Mouse (Mus musculus): ENCODE results near the gene Ugt1a9. TPM values are rescaled to one million over a fixed set of nuclear protein-coding genes. Genes with fewer than 3 reads are reported as not detected.

Gene Ugt1a9
- polyA plus RNA-seq, 1 experiment from 2014 or later: not detected

- H3K4me1 ChIP-seq (replicated peaks; ENCODE audit: control insufficient read depth, insufficient read depth, low read length): no peaks in the 10 kb centered on the region
- H3K36me3 ChIP-seq (ENCODE audit: control insufficient read depth, insufficient read depth): peaks cover 8% of the 10 kb centered on the region
- no peak overlapping the region for H3K4me3 ChIP-seq (replicated peaks; ENCODE audit: low read length)
- WGBS: 80% methylated on average over 13 of the region's 13 CpGs
- no peaks in the 10 kb centered on the region for H3K27me3 ChIP-seq (replicated peaks; ENCODE audit: control insufficient read depth, insufficient read depth, low read length)
- H3K9ac ChIP-seq (replicated peaks; ENCODE audit: low read depth, low read length): no peak overlapping the region
- H3K27ac ChIP-seq (ENCODE audit: low read length): no peak overlapping the region
- no peak for ATAC-seq
- H3K4me2 ChIP-seq (ENCODE audit: low read length): no peak overlapping the region
- peaks cover 46% of the 10 kb centered on the region for H3K9me3 ChIP-seq (ENCODE audit: control insufficient read depth, low read length)
Observed at GRCm38 (mm10) chr1:88255989-88256754, 185.6 kb downstream of the Ugt1a9 start.

DNA sequence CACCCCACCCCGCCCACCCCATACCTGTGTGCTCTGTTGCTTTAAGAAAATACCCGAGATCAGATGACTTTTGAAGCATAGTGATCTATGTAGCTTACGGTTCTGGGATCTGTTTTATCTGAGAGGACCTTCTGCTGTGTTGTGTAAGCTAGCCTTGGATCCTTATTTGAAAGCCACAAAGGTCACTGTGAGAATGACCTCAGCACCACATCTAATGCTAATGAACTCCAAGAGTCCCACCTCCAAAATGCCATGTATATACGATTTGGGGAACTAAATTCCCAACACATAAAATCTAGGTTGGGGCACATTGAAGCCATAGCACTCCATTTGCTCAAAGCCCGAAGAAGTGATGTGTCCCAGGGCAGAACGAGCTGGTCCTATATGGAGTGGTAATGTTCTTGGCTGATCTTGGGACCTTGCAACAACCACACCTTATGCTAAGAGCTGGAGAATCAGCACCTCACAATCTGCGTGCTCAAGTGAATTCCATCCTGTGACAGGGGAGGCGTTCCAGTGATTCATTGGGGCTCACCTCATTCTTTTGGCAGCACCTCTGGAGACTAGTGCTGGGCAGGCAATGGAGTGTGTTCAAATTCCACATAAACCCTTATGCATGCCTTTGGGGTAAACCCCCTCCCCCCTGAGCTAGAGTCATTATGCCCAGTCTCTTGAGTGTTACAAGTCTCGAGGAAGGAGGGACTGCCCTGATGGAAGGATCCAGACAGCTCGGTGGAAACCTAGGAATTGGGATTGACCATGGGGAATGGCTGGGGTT lies 186.5 kb downstream of the Ugt1a9 start:
- Histone ChIP-seq H3K9ac (replicated peaks; ENCODE audit: low read depth, low read length) (no peak overlapping the region), H3K36me3 (ENCODE audit: control insufficient read depth, insufficient read depth) (peaks cover 17% of the 10 kb centered on the region), H3K4me2 (ENCODE audit: low read length) (no peak overlapping the region), H3K27me3 (replicated peaks; ENCODE audit: control insufficient read depth, insufficient read depth, low read length) (no peaks in the 10 kb centered on the region), H3K4me1 (replicated peaks; ENCODE audit: control insufficient read depth, insufficient read depth, low read length) (no peaks in the 10 kb centered on the region), H3K4me3 (replicated peaks; ENCODE audit: low read length) (no peak overlapping the region), H3K9me3 (ENCODE audit: control insufficient read depth, low read length) (peaks cover 40% of the 10 kb centered on the region), H3K27ac (ENCODE audit: low read length) (no peak overlapping the region)
- 84% methylated on average over 10 of the region's 10 CpGs for WGBS
- no peak for ATAC-seq

DNA sequence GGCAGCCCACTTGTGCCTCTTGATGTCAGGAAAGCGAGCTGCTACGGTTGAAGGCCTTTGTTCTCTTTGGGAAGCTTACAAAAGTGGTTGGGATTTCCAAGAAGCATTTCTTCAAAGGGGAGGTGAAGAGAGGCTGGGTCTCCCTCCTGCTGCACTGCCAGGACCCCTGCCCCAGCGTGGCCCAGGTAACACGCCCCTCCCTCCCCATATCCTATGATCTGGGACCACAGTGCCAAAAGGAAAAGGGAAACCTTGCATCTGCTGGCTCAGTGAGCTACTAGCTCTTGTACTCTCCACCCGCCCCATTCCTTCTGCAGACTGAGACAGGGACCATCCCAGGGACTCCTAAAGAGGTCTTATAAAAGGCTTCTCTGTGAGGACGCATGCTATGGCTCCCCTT lies 187.1 kb downstream of the Ugt1a9 start:
- ATAC-seq: no peak
- no peak overlapping the region for H3K9ac ChIP-seq (replicated peaks; ENCODE audit: low read depth, low read length)
- no peaks in the 10 kb centered on the region for H3K27me3 ChIP-seq (replicated peaks; ENCODE audit: control insufficient read depth, insufficient read depth, low read length)
- H3K4me3 ChIP-seq (replicated peaks; ENCODE audit: low read length): no peak overlapping the region
- peaks cover 34% of the 10 kb centered on the region for H3K9me3 ChIP-seq (ENCODE audit: control insufficient read depth, low read length)
- H3K4me2 ChIP-seq (ENCODE audit: low read length): no peak overlapping the region
- H3K4me1 ChIP-seq (replicated peaks; ENCODE audit: control insufficient read depth, insufficient read depth, low read length): no peaks in the 10 kb centered on the region
- no peak overlapping the region for H3K27ac ChIP-seq (ENCODE audit: low read length)
- peaks cover 23% of the 10 kb centered on the region for H3K36me3 ChIP-seq (ENCODE audit: control insufficient read depth, insufficient read depth)
- WGBS: 77% methylated on average over 6 of the region's 6 CpGs

DNA sequence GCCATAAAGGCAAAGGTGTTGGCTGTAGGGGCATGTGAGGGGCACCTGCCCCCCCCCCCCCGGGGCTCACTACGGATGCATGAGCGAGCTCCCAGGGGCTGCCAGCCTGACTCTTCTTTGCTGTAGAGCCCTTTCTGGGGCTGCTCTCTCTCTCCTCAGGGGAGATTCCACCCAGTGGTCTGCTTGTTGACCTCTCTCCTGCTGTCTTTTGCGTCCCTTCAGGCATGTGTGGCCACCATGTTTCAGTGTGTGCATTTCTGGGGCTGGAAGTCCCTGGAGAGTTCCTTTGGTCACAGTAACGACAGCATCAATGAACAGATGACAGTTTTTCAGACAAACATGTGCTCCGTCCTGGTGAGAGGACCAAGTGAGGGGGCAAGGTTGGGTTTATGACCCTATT lies 187.8 kb downstream of the Ugt1a9 start:
- peaks cover 30% of the 10 kb centered on the region for H3K9me3 ChIP-seq (ENCODE audit: control insufficient read depth, low read length)
- no peak overlapping the region for H3K9ac ChIP-seq (replicated peaks; ENCODE audit: low read depth, low read length)
- H3K4me1 ChIP-seq (replicated peaks; ENCODE audit: control insufficient read depth, insufficient read depth, low read length): no peaks in the 10 kb centered on the region
- no peak overlapping the region for H3K27ac ChIP-seq (ENCODE audit: low read length)
- WGBS: 74% methylated on average over 6 of the region's 6 CpGs
- no peaks in the 10 kb centered on the region for H3K27me3 ChIP-seq (replicated peaks; ENCODE audit: control insufficient read depth, insufficient read depth, low read length)
- peaks cover 30% of the 10 kb centered on the region for H3K36me3 ChIP-seq (ENCODE audit: control insufficient read depth, insufficient read depth)
- ATAC-seq: no peak
- no peak overlapping the region for H3K4me3 ChIP-seq (replicated peaks; ENCODE audit: low read length)
- no peak overlapping the region for H3K4me2 ChIP-seq (ENCODE audit: low read length)

- H3K9me3 ChIP-seq (ENCODE audit: control insufficient read depth, low read length): peaks cover 25% of the 10 kb centered on the region
- H3K27ac ChIP-seq (ENCODE audit: low read length): no peak overlapping the region
- H3K4me1 ChIP-seq (replicated peaks; ENCODE audit: control insufficient read depth, insufficient read depth, low read length): no peaks in the 10 kb centered on the region
- H3K4me2 ChIP-seq (ENCODE audit: low read length): no peak overlapping the region
- no peaks in the 10 kb centered on the region for H3K27me3 ChIP-seq (replicated peaks; ENCODE audit: control insufficient read depth, insufficient read depth, low read length)
- no peak overlapping the region for H3K9ac ChIP-seq (replicated peaks; ENCODE audit: low read depth, low read length)
- WGBS: 80% methylated on average over 8 of the region's 8 CpGs
- no peak overlapping the region for H3K4me3 ChIP-seq (replicated peaks; ENCODE audit: low read length)
- H3K36me3 ChIP-seq (ENCODE audit: control insufficient read depth, insufficient read depth): peaks cover 37% of the 10 kb centered on the region
- 0 out of 2 replicates have a peak, but pooled peaks have one; percentile 3 for ATAC-seq
Observed at GRCm38 (mm10) chr1:88258881-88259642, 188.5 kb downstream of the Ugt1a9 start.

DNA sequence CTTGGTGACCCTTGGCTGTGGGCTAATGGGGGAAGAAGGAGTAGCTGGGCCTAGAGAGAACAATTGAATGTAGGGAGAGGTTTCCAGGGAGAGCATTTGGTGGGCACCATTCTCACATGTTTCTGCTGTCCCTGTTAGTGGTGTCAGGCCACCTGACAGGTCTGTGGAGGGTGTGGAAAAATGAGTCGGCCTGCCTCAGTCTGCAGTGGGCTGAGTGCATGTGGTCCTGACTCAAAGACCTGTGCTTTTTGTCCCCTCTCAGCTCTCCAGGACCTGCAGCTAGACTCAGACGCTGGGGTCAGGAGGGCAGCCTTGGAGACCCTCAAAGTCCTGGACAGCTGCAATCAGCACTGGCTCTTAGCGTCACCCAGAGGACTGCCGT lies 189.0 kb downstream of the Ugt1a9 start:
- H3K4me3 ChIP-seq (replicated peaks; ENCODE audit: low read length): no peak overlapping the region
- H3K36me3 ChIP-seq (ENCODE audit: control insufficient read depth, insufficient read depth): peaks cover 42% of the 10 kb centered on the region
- no peak; the same call in 1 of the 2 replicates for ATAC-seq
- H3K4me1 ChIP-seq (replicated peaks; ENCODE audit: control insufficient read depth, insufficient read depth, low read length): no peaks in the 10 kb centered on the region
- H3K27ac ChIP-seq (ENCODE audit: low read length): no peak overlapping the region
- H3K9ac ChIP-seq (replicated peaks; ENCODE audit: low read depth, low read length): no peak overlapping the region
- no peak overlapping the region for H3K4me2 ChIP-seq (ENCODE audit: low read length)
- no peaks in the 10 kb centered on the region for H3K27me3 ChIP-seq (replicated peaks; ENCODE audit: control insufficient read depth, insufficient read depth, low read length)
- 79% methylated on average over 4 of the region's 4 CpGs for WGBS
- peaks cover 21% of the 10 kb centered on the region for H3K9me3 ChIP-seq (ENCODE audit: control insufficient read depth, low read length)

- H3K9ac ChIP-seq (replicated peaks; ENCODE audit: low read depth, low read length): no peak overlapping the region
- H3K9me3 ChIP-seq (ENCODE audit: control insufficient read depth, low read length): peaks cover 17% of the 10 kb centered on the region
- H3K4me3 ChIP-seq (replicated peaks; ENCODE audit: low read length): no peak overlapping the region
- H3K27me3 ChIP-seq (replicated peaks; ENCODE audit: control insufficient read depth, insufficient read depth, low read length): no peaks in the 10 kb centered on the region
- peaks cover 47% of the 10 kb centered on the region for H3K36me3 ChIP-seq (ENCODE audit: control insufficient read depth, insufficient read depth)
- no peaks in the 10 kb centered on the region for H3K4me1 ChIP-seq (replicated peaks; ENCODE audit: control insufficient read depth, insufficient read depth, low read length)
- no peak overlapping the region for H3K4me2 ChIP-seq (ENCODE audit: low read length)
- peak; percentile 2; the same call in 1 of the 2 replicates for ATAC-seq
- WGBS: 83% methylated on average over 6 of the region's 6 CpGs
- H3K27ac ChIP-seq (ENCODE audit: low read length): no peak overlapping the region
Observed at GRCm38 (mm10) chr1:88260114-88260513, 189.5 kb downstream of the Ugt1a9 start.

DNA sequence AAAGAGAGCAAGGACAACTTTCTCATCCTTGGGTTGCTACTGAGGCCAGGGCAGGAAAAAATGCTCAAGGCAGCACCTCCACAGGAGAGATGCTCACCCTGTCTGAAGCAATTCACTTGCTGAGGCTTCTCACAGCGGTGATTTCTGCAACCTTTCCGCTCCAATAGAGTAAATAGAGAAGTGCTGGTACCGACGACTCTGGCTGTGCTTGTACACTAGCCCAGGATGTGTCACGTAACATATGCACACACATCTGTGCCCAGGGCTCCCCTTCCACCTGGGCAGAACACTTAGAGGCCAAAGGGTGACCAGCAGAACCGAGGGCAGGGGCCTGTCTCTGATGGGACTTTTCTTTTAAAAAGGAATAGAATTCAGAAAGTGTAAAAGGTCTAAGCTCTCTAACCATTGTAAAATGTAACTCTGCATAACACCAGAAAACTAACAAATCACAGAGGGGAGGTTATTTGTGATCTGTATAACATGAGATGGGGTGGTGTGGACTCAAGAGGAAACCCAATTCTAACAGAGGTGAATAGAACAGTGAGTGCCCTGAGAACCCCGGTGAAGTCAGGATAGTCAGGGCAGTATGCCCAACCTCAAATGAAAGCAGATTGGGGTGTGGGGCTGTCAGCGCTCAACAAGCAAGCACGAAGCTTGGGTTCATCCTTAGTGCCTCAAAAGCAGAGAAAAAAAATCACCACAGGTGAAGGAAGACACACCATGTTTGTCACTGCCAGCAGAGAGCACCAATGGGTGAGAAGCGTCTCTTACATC lies 190.2 kb downstream of the Ugt1a9 start:
- Histone ChIP-seq H3K27me3 (replicated peaks; ENCODE audit: control insufficient read depth, insufficient read depth, low read length) (no peaks in the 10 kb centered on the region), H3K4me2 (ENCODE audit: low read length) (no peak overlapping the region), H3K4me3 (replicated peaks; ENCODE audit: low read length) (no peak overlapping the region), H3K27ac (ENCODE audit: low read length) (no peak overlapping the region), H3K9ac (replicated peaks; ENCODE audit: low read depth, low read length) (no peak overlapping the region), H3K9me3 (ENCODE audit: control insufficient read depth, low read length) (peaks cover 11% of the 10 kb centered on the region), H3K36me3 (ENCODE audit: control insufficient read depth, insufficient read depth) (peaks cover 54% of the 10 kb centered on the region), H3K4me1 (replicated peaks; ENCODE audit: control insufficient read depth, insufficient read depth, low read length) (no peaks in the 10 kb centered on the region)
- ATAC-seq: no peak
- WGBS: 85% methylated on average over 10 of the region's 10 CpGs
